Mouse (Mus musculus): ENCODE results near the gene Ndufs6. TPM values are rescaled to one million over a fixed set of nuclear protein-coding genes. Genes with fewer than 3 reads are reported as not detected.

The Ndufs6 gene
- total and polyA plus RNA-seq, 3 experiments = 266 to 276 TPM; not detected in 1

GRCm38 (mm10) chr13:73322626-73323025 is 5.7 kb downstream of the Ndufs6 start:
- Histone ChIP-seq H3K9ac (ENCODE audit: control insufficient read depth, low read depth, low read length, poor library complexity, severe bottlenecking) (no peak overlapping the region), H3K4me3 (ENCODE audit: control insufficient read depth in 1 of 2, insufficient read depth in 1 of 2, low read depth in 2 of 2, low read length in 2 of 2) (no peak overlapping the region), H3K27me3 (ENCODE audit: control insufficient read depth in 1 of 2, insufficient read depth in 2 of 2, low read length in 2 of 2) (no peaks in the 10 kb centered on the region), H3K79me2 (ENCODE audit: control insufficient read depth, insufficient read depth, low read length, poor library complexity) (peaks cover 23% of the 10 kb centered on the region), H3K36me3 (ENCODE audit: control insufficient read depth in 1 of 2, insufficient read depth in 2 of 2, low read length in 2 of 2) (peaks cover 12 to 14% of the 10 kb centered on the region in 2 experiments), H3K4me1 (ENCODE audit: control insufficient read depth in 1 of 2, insufficient read depth in 2 of 2, low read length in 2 of 2) (peaks cover 0 to 3% of the 10 kb centered on the region in 2 experiments; a peak in 1 of 4 replicates), H3K9me3 (replicated peaks; ENCODE audit: insufficient read depth, low read length) (no peaks in the 10 kb centered on the region), H3K27ac (ENCODE audit: control insufficient read depth, low read depth, low read length) (no peak overlapping the region)
- TF ChIP-seq E2F4 (IDR thresholded peaks at IDR 0.05; ENCODE audit: borderline replicate concordance, low read depth, low read length) (no peak), SMC3 (IDR thresholded peaks at IDR 0.05; ENCODE audit: low read depth, low read length) (no peak), CHD2 (IDR thresholded peaks at IDR 0.05; ENCODE audit: low read length) (no peak)
- DNase-seq (ENCODE audit: low read depth, low spot score) = no peak

- TF ChIP-seq ZC3H11A (IDR thresholded peaks at IDR 0.05; ENCODE audit: low read depth, low read length) = no peak
- Histone ChIP-seq H3K79me2 (ENCODE audit: control insufficient read depth, insufficient read depth, low read length, poor library complexity) (peaks cover 16% of the 10 kb centered on the region), H3K27me3 (ENCODE audit: control insufficient read depth in 1 of 2, insufficient read depth in 2 of 2, low read length in 2 of 2) (no peaks in the 10 kb centered on the region)
These were observed 8.3 kb downstream of the Ndufs6 start for GRCm38 (mm10) chr13:73320048-73320447.

GRCm38 (mm10) chr13:73310183-73310929 is 18.0 kb downstream of the Ndufs6 start:
- H3K36me3 ChIP-seq (ENCODE audit: control insufficient read depth in 1 of 2, insufficient read depth in 2 of 2, low read length in 2 of 2) = no peaks in the 10 kb centered on the region
- no peaks in the 10 kb centered on the region for H3K9me3 ChIP-seq (replicated peaks; ENCODE audit: insufficient read depth, low read length)
- DNase-seq (ENCODE audit: low read depth, low spot score) = peak; percentile 28
- no peaks in the 10 kb centered on the region for H3K27me3 ChIP-seq (ENCODE audit: control insufficient read depth in 1 of 2, insufficient read depth in 2 of 2, low read length in 2 of 2)
- no peaks in the 10 kb centered on the region for H3K79me2 ChIP-seq (ENCODE audit: control insufficient read depth, insufficient read depth, low read length, poor library complexity)
- no peak overlapping the region for H3K27ac ChIP-seq (ENCODE audit: control insufficient read depth, low read depth, low read length)
- H3K9ac ChIP-seq (ENCODE audit: control insufficient read depth, low read depth, low read length, poor library complexity, severe bottlenecking) = no peak overlapping the region
- H3K4me3 ChIP-seq (ENCODE audit: control insufficient read depth in 1 of 2, insufficient read depth in 1 of 2, low read depth in 2 of 2, low read length in 2 of 2) = no peak overlapping the region
- no peaks in the 10 kb centered on the region for H3K4me1 ChIP-seq (ENCODE audit: control insufficient read depth in 1 of 2, insufficient read depth in 2 of 2, low read length in 2 of 2)
- no peak for TF ChIP-seq BHLHE40 (IDR thresholded peaks at IDR 0.05; ENCODE audit: borderline replicate concordance, low read depth, low read length)
- peak; percentile 67 for TF ChIP-seq SMC3 (IDR thresholded peaks at IDR 0.05; ENCODE audit: low read depth, low read length)
- TF ChIP-seq TBP (IDR thresholded peaks at IDR 0.05; ENCODE audit: low read depth, low read length) = no peak
- 0 out of 2 replicates have a peak, but pooled peaks have one; percentile 22 for TF ChIP-seq ZC3H11A (IDR thresholded peaks at IDR 0.05; ENCODE audit: low read depth, low read length)
- TF ChIP-seq SIN3A (IDR thresholded peaks at IDR 0.05; ENCODE audit: low read length) = no peak
- TF ChIP-seq RAD21 (IDR thresholded peaks at IDR 0.05; ENCODE audit: low read depth, low read length) = peak; percentile 64
- no peak for TF ChIP-seq POLR2AphosphoS5 (IDR thresholded peaks at IDR 0.05; ENCODE audit: borderline replicate concordance, low read depth, low read length)
- TF ChIP-seq CTCF (IDR thresholded peaks at IDR 0.05 in 2 of 3, conservative IDR thresholded peaks at IDR 0.05 in 1 of 3; ENCODE audit: control insufficient read depth in 1 of 3, insufficient read depth in 1 of 3, low read depth in 2 of 3, low read length in 3 of 3, poor library complexity in 1 of 3, severe bottlenecking in 1 of 3) = peak; percentile 44 to 86 (median 65)

More at GRCm38 (mm10) chr13:73320048-73320447, 8.3 kb downstream of the Ndufs6 start:
- Histone ChIP-seq H3K4me1 (ENCODE audit: control insufficient read depth in 1 of 2, insufficient read depth in 2 of 2, low read length in 2 of 2) (no peaks in the 10 kb centered on the region), H3K9ac (ENCODE audit: control insufficient read depth, low read depth, low read length, poor library complexity, severe bottlenecking) (no peak overlapping the region), H3K4me3 (ENCODE audit: control insufficient read depth in 1 of 2, insufficient read depth in 1 of 2, low read depth in 2 of 2, low read length in 2 of 2) (no peak overlapping the region), H3K36me3 (ENCODE audit: control insufficient read depth in 1 of 2, insufficient read depth in 2 of 2, low read length in 2 of 2) (peaks cover 0 to 14% of the 10 kb centered on the region in 2 experiments; a peak in 1 of 4 replicates), H3K27ac (ENCODE audit: control insufficient read depth, low read depth, low read length) (no peak overlapping the region), H3K9me3 (replicated peaks; ENCODE audit: insufficient read depth, low read length) (no peaks in the 10 kb centered on the region)
- no peak for DNase-seq (ENCODE audit: low read depth, low spot score)
